In the genomic region with DNA sequence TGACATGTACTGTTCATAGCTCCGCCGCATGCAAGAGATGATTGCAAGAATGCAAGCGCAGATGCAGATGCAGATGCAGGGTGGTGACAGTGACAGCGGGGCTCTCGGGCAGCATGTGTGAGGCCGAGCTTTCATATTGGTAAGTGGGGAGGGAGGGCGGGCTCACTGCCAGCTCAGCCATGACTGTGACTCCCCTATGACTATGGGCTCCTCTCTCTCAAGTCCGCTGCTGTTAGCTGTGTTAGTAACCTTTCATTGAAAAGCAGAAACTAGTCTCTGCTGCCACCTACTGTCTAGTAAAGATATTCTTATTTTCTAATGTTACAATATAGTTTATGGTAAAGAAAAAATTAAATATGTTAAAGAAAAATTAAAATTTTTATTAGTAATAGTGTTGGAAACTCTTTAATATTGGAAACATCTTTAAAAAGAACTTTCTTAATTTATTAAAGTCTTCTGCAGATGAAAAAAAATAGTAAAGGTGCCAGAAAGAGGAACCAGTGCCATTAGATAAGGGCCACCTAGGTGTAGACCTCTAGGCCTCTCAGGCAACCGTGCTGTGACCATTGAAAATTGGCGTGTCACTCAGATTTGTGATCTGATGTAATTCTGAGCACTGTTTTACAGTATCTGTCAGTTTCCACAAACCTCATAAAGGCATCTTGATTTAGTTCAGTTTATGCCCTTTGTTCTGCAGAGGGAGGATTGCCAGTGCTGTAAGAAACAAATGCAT, we compare ENCODE assay signal across 8 mouse cellular contexts. TPM values are rescaled to one million over a fixed set of nuclear protein-coding genes. Genes with fewer than 3 reads are reported as not detected.
DNase-seq lines count a peak whose midpoint lies in the region; ATAC-seq and TF ChIP-seq lines count a peak whose summit lies in the region.

No protein-coding gene starts in this region.

- 48% methylated on average over 10 of the region's 10 CpGs for WGBS in liver, embryonic 14.5 days (ENCODE audit: insufficient replicate concordance)

- TF ChIP-seq CTCF in liver, embryonic 14.5 days (IDR thresholded peaks at IDR 0.05; ENCODE audit: low read depth): peak; percentile 50

- no peaks in the 10 kb centered on the region for H3K9me3 ChIP-seq in liver, embryonic 14.5 days (ENCODE audit: control insufficient read depth, low read length)

- H3K27ac ChIP-seq in liver, embryonic 14.5 days: no peak overlapping the region

- ATAC-seq in liver, embryonic 14.5 days (ENCODE audit: insufficient read depth): no peak

- peak; percentile 40 to 69 for DNase-seq in cerebellum, postnatal 10 days
- no peak for DNase-seq in cerebellum, adult 8-10 months
- peak; percentile 16 for DNase-seq in right cerebral cortex, adult 18-20 months
- no peak for DNase-seq in right cerebral cortex, postnatal 14 days
- DNase-seq in embryo, embryonic 9.5 days (ENCODE audit: extremely low spot score): peak; percentile 26
- DNase-seq in liver, embryonic 14.5 days (ENCODE audit: low read depth in 3 of 3, low spot score in 3 of 3): peak; percentile 10 to 37 (median 26)
- DNase-seq in retina, embryonic 14.5 days (ENCODE audit: low spot score): peak; percentile 87
- no peak for DNase-seq in layer of hippocampus, adult 8-10 months (ENCODE audit: low spot score in 2 of 2)

- no peak overlapping the region for H3K4me3 ChIP-seq in liver, embryonic 14.5 days (ENCODE audit: insufficient read depth in 1 of 2, low read depth in 2 of 2, low read length in 2 of 2)

- H3K4me2 ChIP-seq in liver, embryonic 14.5 days (ENCODE audit: low read depth): no peak overlapping the region

- no peak overlapping the region for H3K9ac ChIP-seq in liver, embryonic 14.5 days (replicated peaks)

- no peak for TF ChIP-seq EP300 in liver, embryonic 14.5 days (IDR thresholded peaks at IDR 0.05; ENCODE audit: low read depth)

- H3K36me3 ChIP-seq in liver, embryonic 14.5 days (replicated peaks; ENCODE audit: control insufficient read depth, insufficient read depth, low read depth): peaks cover 41% of the 10 kb centered on the region

- peaks cover 3 to 4% of the 10 kb centered on the region in 2 experiments; a peak in 3 of 4 replicates for H3K4me1 ChIP-seq in liver, embryonic 14.5 days (replicated peaks; ENCODE audit: control insufficient read depth in 2 of 2, insufficient read depth in 2 of 2, low read length in 1 of 2)

- H3K27me3 ChIP-seq in liver, embryonic 14.5 days (ENCODE audit: control insufficient read depth, insufficient read depth, low read length): no peaks in the 10 kb centered on the region

RNA-seq across cellular contexts. Expression of gene Farp2, which starts 4.8 kb away (rescaled TPM):
- polyA plus RNA-seq in liver, embryonic 14.5 days (2012; rRNA removed): 0.61 TPM in 2 replicates
- polyA plus RNA-seq in liver, embryonic 14.5 days (2014; fragmentation: Nextera tagmentation; extraction: Ambion mirVana): 1.2 and 1.3 TPM in 2 replicates
- 10 to 100 TPM; 12.2 to 14.6 (median 13.8) TPM for total RNA-seq in layer of hippocampus, adult 8-10 months (2022)

RNA-seq across cellular contexts. Expression of gene Hdlbp, which starts 28.5 kb away (rescaled TPM):
- 30.9 and 47.2 TPM in 2 replicates for polyA plus RNA-seq in liver, embryonic 14.5 days (2012; rRNA removed)
- 59.3 and 61.6 TPM in 2 replicates for polyA plus RNA-seq in liver, embryonic 14.5 days (2014; fragmentation: Nextera tagmentation; extraction: Ambion mirVana)
- total RNA-seq in layer of hippocampus, adult 8-10 months (2022): 100 to 1,000 TPM; 144 to 186 (median 160) TPM

Comparison
In these comparisons a context has a peak if more than half of its experiments do, and no peak if none do; other contexts are left out.
1. DNase-seq: peak in cerebellum, postnatal 10 days (2 of 2), right cerebral cortex, adult 18-20 months (single experiment), embryo, embryonic 9.5 days (single experiment), liver, embryonic 14.5 days (3 of 3) and retina, embryonic 14.5 days (single experiment); none in cerebellum, adult 8-10 months (single experiment), right cerebral cortex, postnatal 14 days (single experiment) and layer of hippocampus, adult 8-10 months (0 of 2).